Mouse (Mus musculus) heart, embryonic 14.5 days (tissue): Measurements from ENCODE around the gene Aldh3b2. TPM values are rescaled to one million over a fixed set of nuclear protein-coding genes. Genes with fewer than 3 reads are reported as not detected.

Source experiments
- ATAC-seq: fragments of 200-750 bp; cut with Nextera tagmentation; 2 replicates; pipeline ENCODE4 v1.8.0; 2017; ENCODE audit warnings: low read depth, moderate TSS enrichment; ENCODE audit not compliant: insufficient number of reproducible peaks, insufficient read depth, low FRiP score
- H3K27ac ChIP-seq, 2 experiments: fragments of 200-500 bp in 1 of 2; fragments of 300-500 bp in 1 of 2; sonication (generic) in 1 of 2; replicated peaks in 1 of 2; 2 replicates each; pipeline ENCODE4 v1.5.1; 2012 to 2014; ENCODE audit warnings: low read depth in 2 of 2, low read length in 2 of 2, control low read depth in 1 of 2, mild to moderate bottlenecking in 1 of 2, mixed read lengths in 1 of 2; ENCODE audit not compliant: control insufficient read depth in 1 of 2, insufficient read depth in 1 of 2
- H3K27me3 ChIP-seq: fragments of 300-500 bp; sonication (generic); 2 replicates; pipeline ENCODE4 v1.6.1; 2014; ENCODE audit warnings: mild to moderate bottlenecking, low read length, control low read depth; ENCODE audit not compliant: control insufficient read depth, insufficient read depth
- H3K36me3 ChIP-seq: fragments of 300-500 bp; sonication (generic); 2 replicates; pipeline ENCODE4 v1.6.1; 2014; ENCODE audit warnings: mild to moderate bottlenecking, control low read depth, low read length, mixed read lengths; ENCODE audit not compliant: control insufficient read depth, insufficient read depth
- H3K4me1 ChIP-seq, 2 experiments: fragments of 200-500 bp in 1 of 2; fragments of 300-500 bp in 1 of 2; sonication (generic) in 1 of 2; 2 replicates each; pipeline ENCODE4 v1.6.1; 2012 to 2014; ENCODE audit warnings: low read length in 2 of 2, control low read depth in 1 of 2, mixed read lengths in 1 of 2; ENCODE audit not compliant: control insufficient read depth in 2 of 2, insufficient read depth in 2 of 2
- H3K4me2 ChIP-seq: fragments of 300-500 bp; sonication (generic); 2 replicates; pipeline ENCODE4 v1.6.1; 2014; ENCODE audit warnings: mild to moderate bottlenecking, low read length
- H3K4me3 ChIP-seq, 2 experiments: fragments of 200-500 bp in 1 of 2; fragments of 300-500 bp in 1 of 2; sonication (generic) in 1 of 2; 2 replicates each; pipeline ENCODE4 v1.5.1; 2012 to 2014; ENCODE audit warnings: low read length in 2 of 2, mild to moderate bottlenecking in 2 of 2, control low read depth in 1 of 2, low read depth in 1 of 2, moderate library complexity in 1 of 2; ENCODE audit not compliant: control insufficient read depth in 1 of 2, insufficient read depth in 1 of 2
- H3K9ac ChIP-seq: fragments of 300-500 bp; sonication (generic); 2 replicates; pipeline ENCODE4 v1.6.1; 2014; ENCODE audit warnings: mild to moderate bottlenecking, low read length
- H3K9me3 ChIP-seq: fragments of 300-500 bp; sonication (generic); 2 replicates; pipeline ENCODE4 v1.6.1; 2016; ENCODE audit warnings: low read length, control low read depth; ENCODE audit not compliant: control insufficient read depth
- WGBS: fragments of 180-500 bp; shearing (Covaris S2); extraction: QIAGEN DNeasy Blood & Tissue Kit; methylation state at CpG from one replicate; pipeline ENCODE4 v1.1.7; 2014; 5-methylcytosine and 5-hydroxymethylcytosine counted together
- polyA plus RNA-seq: library from polyadenylated mRNA; unstranded; fragments of >200 nt; fragmentation: Nextera tagmentation; extraction: Ambion mirVana; gene quantifications from 2 replicates; pipeline ENCODE4 v1.2.1, GENCODE M21; 2014

Aldh3b2 gene
- polyA plus RNA-seq, result 0.09 and 0.18 TPM in 2 replicates

DNA sequence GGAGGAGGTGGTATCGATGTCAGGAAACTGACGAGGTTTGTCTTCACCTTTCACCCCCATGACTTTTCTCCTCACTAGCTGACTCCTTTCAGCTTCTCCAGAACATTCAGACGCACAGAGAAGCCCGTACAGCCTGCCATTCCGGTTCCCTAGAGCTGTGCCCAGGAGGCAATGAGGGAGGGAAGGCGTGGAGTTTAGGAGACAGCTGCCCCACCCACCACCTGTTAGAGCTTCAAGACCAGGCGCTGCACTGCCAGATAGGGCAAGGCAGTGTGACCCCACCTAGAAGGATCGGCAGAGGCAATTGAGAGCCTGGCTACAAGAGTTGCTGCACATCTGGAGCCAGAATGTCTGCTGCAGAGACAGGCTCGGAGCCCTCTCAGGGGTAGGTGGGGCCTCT, at the start of gene Aldh3b2:
Gene Aldh3b2, plus strand, starts transcription at position 100 of the 400 bp plus-strand sequence.
- Histone ChIP-seq H3K9ac (no peak within 1 kb of the TSS), H3K4me3 (no peak within 1 kb of the TSS), H3K27ac (no peak within 1 kb of the TSS), H3K36me3 (no peaks in the 10 kb centered on the region), H3K4me2 (no peak within 1 kb of the TSS), H3K27me3 (no peaks in the 10 kb centered on the region), H3K9me3 (no peaks in the 10 kb centered on the region), H3K4me1 (peaks cover 2 to 3% of the 10 kb centered on the region in 2 experiments; a peak in 3 of 4 replicates)
- ATAC-seq, result no peak
- WGBS, result 52% methylated on average over 9 of the region's 9 CpGs

GRCm38 (mm10) chr19:3922661-3923371, 49.3 kb upstream of the Aldh3b2 start:
- WGBS, result 58% methylated on average over 10 of the region's 10 CpGs
- no peak overlapping the region for H3K9ac ChIP-seq
- no peak for ATAC-seq
- no peaks in the 10 kb centered on the region for H3K27me3 ChIP-seq
- no peaks in the 10 kb centered on the region for H3K9me3 ChIP-seq
- no peak overlapping the region for H3K4me3 ChIP-seq
- H3K27ac ChIP-seq, result no peak overlapping the region; a peak in 1 of 4 replicates
- no peaks in the 10 kb centered on the region for H3K36me3 ChIP-seq
- H3K4me2 ChIP-seq, result no peak overlapping the region
- peaks cover 8 to 9% of the 10 kb centered on the region in 2 experiments; a peak in 2 of 4 replicates for H3K4me1 ChIP-seq

DNA sequence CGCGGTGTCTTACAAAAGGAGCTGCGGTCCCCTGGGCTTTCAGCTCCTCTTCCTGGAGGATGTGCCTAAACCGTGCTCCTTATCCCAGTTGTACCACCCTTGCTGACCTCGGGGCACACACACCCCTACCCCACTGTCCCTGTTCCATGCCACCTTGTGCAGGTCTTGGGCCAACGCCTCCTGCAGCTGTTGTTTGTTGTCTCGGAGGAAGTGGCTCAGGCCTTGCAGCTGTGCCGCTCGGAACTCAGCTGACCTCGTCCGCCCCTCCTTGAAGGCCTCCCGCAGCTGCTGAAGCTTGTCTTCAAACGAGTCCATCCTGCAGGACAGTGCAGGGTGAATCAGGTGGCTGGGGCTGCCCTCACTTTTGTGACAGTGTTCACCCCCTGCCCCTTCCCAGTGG, 48.5 kb upstream of the Aldh3b2 start:
- no peaks in the 10 kb centered on the region for H3K27me3 ChIP-seq
- peaks cover 8 to 9% of the 10 kb centered on the region in 2 experiments; a peak in 2 of 4 replicates for H3K4me1 ChIP-seq
- peak overlapping the region in 1 of 2 experiments; percentile 18; a peak in 1 of 4 replicates for H3K27ac ChIP-seq
- WGBS, result 57% methylated on average over 13 of the region's 13 CpGs
- H3K9ac ChIP-seq, result no peak overlapping the region
- H3K9me3 ChIP-seq, result no peaks in the 10 kb centered on the region
- no peaks in the 10 kb centered on the region for H3K36me3 ChIP-seq
- no peak overlapping the region for H3K4me3 ChIP-seq
- no peak for ATAC-seq
- H3K4me2 ChIP-seq, result no peak overlapping the region

DNA sequence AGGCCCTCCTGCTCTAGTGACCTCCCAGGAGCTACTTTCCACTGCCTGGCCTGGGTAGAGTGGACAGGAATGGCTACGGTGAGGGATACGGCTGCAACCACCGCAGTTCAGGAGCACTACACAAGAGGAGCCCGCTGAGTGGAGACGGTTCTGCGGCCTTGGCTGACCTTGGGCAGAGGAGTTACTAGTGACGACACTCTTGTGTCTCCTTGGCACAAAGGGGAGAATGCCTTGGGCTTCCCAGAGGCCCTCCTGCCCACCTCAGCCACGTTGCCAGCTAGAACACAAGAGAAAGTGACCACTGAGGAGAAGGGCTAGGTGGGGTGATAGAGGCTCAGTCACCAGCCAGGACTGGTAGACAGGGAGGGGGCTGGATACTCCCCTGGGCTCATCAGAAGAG, 47.9 kb upstream of the Aldh3b2 start:
- Histone ChIP-seq H3K4me2 (no peak overlapping the region), H3K9ac (no peak overlapping the region), H3K36me3 (no peaks in the 10 kb centered on the region), H3K9me3 (no peaks in the 10 kb centered on the region), H3K4me3 (no peak overlapping the region), H3K4me1 (peaks cover 12 to 15% of the 10 kb centered on the region in 2 experiments), H3K27me3 (no peaks in the 10 kb centered on the region), H3K27ac (no peak overlapping the region)
- no peak for ATAC-seq
- WGBS, result 64% methylated on average over 8 of the region's 8 CpGs

- WGBS, result 91% methylated on average over 7 of the region's 7 CpGs
- H3K4me2 ChIP-seq, result no peak overlapping the region
- no peak overlapping the region for H3K27ac ChIP-seq
- H3K9me3 ChIP-seq, result no peaks in the 10 kb centered on the region
- peaks cover 19 to 22% of the 10 kb centered on the region in 2 experiments for H3K4me1 ChIP-seq
- H3K9ac ChIP-seq, result no peak overlapping the region
- H3K27me3 ChIP-seq, result no peaks in the 10 kb centered on the region
- no peak for ATAC-seq
- H3K4me3 ChIP-seq, result no peak overlapping the region
- H3K36me3 ChIP-seq, result no peaks in the 10 kb centered on the region
Observed at GRCm38 (mm10) chr19:3924868-3925267, 47.3 kb upstream of the Aldh3b2 start.

DNA sequence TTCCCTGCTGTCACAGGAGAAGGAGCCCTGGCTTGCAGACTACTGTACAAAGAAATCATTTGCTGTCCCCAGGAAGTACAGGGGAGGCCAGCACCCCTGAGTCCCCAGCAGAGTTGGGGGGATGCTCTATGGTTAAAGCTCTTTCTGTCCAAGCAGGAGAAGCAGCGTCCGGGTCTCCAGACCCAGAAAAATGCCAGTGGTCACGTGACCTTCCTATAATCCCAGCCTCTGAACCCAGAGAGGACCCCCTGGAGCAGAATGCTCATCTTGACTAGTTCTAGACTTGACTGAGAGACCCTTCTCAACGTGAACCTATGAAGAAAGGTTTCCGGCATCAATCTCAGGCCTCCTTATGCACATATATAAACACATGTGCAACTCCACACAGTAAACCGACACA, 46.3 kb upstream of the Aldh3b2 start:
- Histone ChIP-seq H3K4me3 (no peak overlapping the region), H3K36me3 (no peaks in the 10 kb centered on the region), H3K9me3 (no peaks in the 10 kb centered on the region), H3K27me3 (no peaks in the 10 kb centered on the region), H3K9ac (no peak overlapping the region), H3K4me2 (no peak overlapping the region), H3K27ac (no peak overlapping the region), H3K4me1 (peaks cover 29 to 32% of the 10 kb centered on the region in 2 experiments)
- 92% methylated on average over 6 of the region's 6 CpGs for WGBS
- ATAC-seq, result no peak

DNA sequence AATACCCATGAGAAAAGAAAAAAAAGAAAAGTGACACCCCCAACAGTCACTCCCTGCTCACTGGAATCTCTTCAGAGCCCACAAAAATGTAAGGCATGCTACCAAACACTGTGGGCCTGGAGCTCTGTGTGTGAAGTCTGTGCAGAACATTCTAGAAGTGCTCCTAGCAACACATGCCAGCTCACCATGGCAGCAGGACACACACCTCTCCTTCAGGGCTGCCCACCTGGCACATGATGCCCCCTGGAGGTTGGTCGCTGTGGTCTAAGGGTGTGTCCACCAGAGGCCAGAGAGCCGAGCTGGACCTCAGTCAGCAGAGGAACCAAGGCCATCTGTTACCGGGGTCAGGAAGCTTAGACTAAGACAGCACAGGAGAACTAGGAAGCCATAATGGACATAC, 45.8 kb upstream of the Aldh3b2 start:
- no peak for ATAC-seq
- Histone ChIP-seq H3K27ac (0 out of 4 replicates have a peak overlapping the region, but pooled peaks of 1 of the 2 experiments have one; percentile 6), H3K4me2 (no peak overlapping the region), H3K4me1 (peaks cover 30 to 32% of the 10 kb centered on the region in 2 experiments), H3K27me3 (no peaks in the 10 kb centered on the region), H3K36me3 (no peaks in the 10 kb centered on the region), H3K9ac (no peak overlapping the region), H3K4me3 (no peak overlapping the region), H3K9me3 (no peaks in the 10 kb centered on the region)
- WGBS, result 66% methylated on average over 3 of the region's 3 CpGs
